Mouse (Mus musculus) WW6 (cell line): ENCODE results near the gene Rrp7a.

Experiments
- DNase-seq: peaks from one replicate; pipeline ENCODE4 v3.0.0-alpha.2; 2013; ENCODE audit warnings: low read depth, low spot score

Gene Rrp7a

DNA sequence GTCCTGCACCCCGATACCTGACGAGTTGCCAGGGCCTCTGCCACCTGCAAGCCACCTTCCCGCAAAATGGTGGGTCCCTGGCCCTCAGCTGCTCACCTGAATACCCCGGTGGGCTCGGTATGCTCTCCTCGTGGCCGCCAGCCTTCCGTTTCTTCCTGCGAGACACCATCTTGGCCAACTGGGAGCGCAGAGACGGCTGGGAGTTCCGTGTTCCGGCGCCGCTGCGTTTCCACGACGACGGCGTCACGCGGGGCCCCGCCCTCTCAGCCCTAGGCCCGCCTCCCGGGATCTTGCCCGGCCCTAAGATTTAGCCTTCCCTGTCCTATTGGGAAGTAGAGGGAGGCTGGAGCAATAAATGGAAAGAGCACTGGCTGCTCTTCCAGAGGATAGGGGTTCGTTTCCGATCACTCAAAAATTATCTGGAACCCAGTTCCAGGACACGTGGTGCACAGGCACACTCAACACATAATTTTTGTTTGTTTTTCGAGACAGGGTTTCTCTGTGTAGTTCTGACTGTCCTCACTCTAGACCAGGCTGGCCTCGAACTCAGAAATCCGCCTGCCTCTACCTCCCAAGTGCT, at the start of gene Rrp7a:
TSS of gene Rrp7a (minus strand) at position 236 of the 580 bp plus-strand sequence.
- peak; percentile 81 for DNase-seq

DNA sequence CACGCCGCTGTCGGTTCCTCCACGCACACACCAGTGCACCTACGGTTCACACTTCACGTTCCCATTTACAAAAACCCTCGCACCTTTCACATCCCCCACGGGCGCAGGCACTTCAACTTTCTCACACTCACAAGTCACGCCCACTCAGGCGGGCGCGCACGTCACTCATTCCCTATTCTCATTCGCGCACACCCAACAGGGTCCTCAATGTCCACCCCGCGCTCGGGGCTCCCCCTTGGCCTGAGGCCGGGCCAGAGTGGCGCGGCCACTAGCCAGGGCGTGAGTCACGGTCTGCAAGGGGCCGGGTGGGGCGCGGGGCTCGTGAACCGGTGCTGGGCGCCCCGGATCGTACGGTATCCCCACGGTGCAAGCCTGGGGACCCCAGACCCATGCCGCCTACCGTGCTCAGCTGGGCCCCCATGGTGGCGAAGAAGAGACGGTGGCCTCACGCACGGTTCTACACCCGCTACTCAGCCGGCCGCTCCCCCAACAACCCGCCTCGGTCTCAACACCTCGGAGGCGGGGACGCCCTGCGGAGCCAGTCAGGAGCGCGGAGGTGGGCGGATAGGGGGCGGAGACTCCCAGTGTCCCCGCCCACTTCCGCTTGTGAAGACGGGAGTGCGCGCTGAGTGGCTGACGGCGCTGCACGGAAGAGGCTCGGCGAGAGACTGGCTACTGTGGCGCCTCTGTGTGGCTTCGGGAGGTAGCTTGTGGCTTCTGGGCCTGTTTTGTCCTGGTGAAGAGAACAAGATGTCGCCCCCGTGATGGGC, 49.3 kb upstream of the Rrp7a start:
- peak; percentile 95 for DNase-seq

DNA sequence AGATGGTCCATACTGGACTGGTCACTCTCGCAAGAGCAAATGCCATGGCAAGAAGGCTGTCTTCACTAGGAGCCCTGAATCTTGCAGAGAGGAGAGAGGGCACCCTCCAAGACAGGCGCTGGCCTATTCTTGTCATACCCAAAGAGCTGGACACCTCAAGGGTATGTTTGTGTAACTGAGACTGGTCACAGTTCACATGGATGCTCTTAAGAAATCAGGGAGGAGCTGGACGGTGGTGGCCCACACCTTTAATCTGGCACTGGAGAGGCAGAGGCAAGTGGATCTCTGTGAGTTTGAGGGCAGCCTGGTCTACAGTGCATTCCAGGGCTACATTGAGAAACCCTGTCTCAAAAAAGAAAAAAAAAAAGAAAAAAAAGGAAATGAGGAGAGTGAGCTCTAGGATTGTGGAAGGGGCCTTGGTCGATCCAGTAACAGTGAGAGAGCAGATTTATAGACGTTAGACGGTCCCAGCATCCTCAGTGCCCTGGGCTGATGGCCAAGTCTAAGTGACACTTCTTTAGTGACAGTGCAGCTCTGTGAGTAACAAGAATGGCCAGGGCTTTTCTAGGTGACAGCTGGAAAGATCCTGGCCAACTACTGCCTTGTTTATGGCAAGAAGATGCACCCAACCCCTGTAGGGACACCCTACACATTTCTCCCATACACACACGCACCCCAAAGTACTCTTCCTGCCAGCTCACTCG, 48.5 kb upstream of the Rrp7a start:
- no peak for DNase-seq

GRCm38 (mm10) chr15:83169772-83170722, 47.4 kb upstream of the Rrp7a start:
- DNase-seq = no peak

DNA sequence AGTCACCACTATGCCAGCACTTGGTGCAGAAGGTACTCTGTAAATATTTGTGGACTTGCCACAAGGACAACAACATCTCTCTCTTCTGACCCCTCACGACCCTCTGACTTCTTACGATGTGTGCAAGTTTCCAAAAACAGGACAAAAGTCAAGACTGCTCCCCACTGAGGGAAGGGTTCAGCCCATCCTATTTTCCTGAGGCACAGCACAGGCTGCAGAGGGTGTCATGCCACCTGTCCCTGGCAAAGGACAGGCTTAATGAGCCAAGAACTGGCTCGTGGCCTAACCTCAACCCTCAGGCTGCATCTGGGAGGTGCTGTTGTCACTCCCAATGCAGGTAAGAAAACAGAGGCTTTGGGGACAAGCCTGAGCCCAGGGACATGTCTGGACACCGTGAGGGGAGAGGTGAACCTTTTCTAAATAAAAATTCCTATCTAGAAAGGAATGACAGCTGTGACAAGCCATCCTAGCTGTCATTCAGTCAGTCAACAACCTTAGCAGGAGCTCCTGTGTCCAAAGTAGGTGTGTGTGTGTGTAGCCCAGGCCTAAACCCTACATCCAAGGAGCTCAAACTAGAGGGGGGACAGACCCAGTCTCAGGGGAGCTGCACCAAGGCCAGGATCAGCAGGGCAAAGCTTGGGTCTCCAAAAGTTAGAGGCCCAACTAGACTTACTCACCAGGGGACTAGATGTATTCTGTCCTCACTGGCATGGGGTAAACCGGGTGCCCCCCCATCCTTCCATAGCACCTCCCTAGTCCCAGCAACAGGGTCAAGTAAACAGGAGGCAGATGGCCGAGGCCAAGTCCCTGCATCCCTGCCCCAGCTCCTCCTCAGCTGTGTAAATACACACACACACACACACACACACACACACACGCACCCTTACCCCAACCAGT, 46.5 kb upstream of the Rrp7a start:
- no peak for DNase-seq

DNA sequence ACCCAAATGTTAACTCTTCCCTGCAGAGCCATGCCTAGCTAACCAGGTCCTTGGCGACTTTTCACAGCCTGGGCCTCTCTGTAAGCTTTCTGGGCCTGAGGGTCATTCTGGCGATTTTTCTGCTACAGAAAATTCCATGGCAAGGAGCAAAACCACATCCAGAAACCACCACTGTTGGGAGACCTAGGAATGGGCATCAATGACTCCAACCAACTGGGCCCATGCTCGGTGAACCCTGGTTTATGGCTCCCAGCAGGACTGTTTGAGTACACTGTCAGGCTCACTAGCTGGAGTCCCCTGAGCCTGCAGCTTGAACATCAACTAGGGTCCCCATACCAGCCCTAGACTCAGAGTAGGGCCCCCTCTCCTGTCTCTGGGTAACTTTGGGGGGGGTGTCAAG, 45.7 kb upstream of the Rrp7a start:
- no peak for DNase-seq

DNA sequence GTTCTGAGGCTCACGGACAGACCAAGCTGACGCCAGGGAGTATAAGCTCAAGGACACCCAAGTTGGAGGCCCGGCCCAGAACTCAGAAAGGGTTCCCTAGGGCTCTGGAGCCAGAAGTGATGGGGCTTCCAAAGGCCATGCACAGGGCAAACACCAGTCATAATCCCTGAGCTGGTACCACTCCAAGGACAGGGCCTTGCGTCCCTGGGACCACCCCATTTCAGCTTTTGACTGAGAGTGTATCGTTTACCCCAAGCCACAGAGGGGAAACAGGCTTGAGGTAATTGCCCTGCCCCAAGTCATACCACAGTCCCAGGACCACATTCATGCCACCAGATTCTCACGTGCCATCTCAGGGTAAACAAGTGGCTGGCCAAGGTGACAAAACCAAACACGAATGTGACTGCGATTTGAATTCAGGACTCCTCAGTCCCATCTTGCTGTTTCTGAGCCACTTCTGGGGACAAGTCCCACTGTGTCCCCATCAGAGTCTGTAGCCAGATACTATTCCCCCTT, 45.0 kb upstream of the Rrp7a start:
- no peak for DNase-seq

GRCm38 (mm10) chr15:83167126-83167525, 44.5 kb upstream of the Rrp7a start:
- no peak for DNase-seq

DNA sequence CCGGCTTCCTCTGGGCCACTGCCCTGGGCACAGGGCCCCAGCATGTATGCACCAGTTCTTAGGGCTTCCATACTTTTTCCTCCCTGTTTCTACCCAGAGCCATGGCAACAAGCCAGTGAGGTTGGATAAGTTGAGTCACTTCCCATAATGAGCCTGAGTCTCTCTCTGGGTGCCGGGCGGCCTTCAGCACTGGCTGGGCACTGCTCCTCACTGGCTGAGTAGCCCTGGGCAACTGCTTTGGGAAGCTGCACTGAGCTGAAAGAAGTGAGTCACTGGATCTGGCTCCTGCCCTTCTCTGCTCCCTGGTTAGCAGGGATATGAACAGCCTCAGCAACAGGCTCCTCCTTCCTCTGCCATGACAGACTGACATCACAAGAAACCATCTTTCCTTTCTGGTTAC, 44.0 kb upstream of the Rrp7a start:
- DNase-seq = no peak

GRCm38 (mm10) chr15:83165526-83166315, 43.1 kb upstream of the Rrp7a start:
- DNase-seq = no peak

DNA sequence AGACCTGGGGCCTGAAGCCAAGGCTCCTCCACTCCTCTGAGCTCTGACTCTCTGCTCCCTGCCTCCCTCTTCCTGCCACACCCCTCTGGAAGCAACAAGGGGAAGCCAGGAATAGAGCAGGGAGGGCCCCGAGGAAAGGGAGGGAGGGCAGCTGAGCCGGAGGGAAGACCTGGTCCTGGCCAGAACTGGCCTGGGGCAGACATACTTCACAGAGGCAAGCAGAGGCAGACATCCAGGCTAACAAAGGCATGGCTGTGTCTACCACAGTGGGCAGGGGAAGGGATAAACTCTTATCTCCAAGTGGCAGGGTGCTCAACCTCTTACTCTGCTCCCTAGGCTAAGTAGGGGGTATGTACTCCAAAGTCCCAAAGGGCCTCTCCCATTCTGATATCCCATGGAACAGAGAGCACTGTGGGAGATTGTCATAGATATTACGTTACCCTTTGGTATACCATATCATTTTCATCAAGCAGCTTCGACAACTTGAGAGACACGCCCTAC, 42.4 kb upstream of the Rrp7a start:
- no peak for DNase-seq

DNA sequence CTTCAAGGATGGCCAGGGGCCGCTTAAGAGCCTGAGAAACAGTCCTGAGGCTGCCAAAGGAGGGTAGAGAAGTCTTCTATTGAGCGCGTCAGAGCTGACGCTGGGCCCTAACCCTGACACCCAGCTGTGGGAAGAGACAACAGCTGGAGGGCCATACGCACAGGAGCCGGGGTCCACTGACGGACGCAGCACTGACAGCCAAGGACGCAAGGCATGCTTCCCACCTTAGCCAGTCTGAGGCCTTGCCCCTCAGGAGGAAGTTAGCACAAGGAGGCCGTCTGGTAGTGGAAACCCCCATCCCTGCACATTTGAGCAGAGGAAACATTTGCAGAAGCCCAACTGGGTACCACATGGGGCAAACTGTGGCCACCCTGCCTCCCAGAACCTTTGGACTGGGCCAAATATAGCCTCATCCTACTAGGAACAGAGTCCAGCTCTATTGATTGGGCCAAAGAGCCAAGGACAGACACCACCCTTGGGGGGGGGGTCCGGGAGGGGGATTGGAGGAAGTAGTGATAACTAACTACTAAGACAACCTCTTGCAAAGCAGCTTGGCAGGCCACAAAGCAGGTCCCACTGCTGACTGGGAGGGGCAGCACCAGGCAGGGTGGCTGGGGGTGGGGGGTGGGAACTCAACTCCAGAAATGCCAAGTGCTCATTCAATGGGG, 40.4 kb upstream of the Rrp7a start:
- DNase-seq = no peak

DNA sequence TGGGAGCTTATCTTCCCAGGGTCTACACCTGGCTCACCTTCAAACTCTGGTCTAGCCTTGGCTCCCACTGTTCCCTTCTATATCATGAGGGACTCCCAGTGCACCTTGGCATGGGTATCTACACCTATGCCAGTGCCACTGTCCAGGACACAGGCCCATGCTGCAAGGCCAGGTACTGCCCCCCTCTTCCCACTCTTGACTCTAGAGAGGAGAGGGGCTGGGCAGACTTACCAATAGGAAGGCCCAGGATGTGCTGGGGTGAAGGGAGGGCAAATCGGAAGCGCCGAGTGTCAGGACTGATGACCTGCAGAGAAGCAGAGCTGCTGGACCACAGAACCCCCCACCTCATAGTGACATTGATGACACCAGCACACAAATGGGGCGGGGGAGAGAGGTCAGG, 39.4 kb upstream of the Rrp7a start:
- no peak for DNase-seq

DNA sequence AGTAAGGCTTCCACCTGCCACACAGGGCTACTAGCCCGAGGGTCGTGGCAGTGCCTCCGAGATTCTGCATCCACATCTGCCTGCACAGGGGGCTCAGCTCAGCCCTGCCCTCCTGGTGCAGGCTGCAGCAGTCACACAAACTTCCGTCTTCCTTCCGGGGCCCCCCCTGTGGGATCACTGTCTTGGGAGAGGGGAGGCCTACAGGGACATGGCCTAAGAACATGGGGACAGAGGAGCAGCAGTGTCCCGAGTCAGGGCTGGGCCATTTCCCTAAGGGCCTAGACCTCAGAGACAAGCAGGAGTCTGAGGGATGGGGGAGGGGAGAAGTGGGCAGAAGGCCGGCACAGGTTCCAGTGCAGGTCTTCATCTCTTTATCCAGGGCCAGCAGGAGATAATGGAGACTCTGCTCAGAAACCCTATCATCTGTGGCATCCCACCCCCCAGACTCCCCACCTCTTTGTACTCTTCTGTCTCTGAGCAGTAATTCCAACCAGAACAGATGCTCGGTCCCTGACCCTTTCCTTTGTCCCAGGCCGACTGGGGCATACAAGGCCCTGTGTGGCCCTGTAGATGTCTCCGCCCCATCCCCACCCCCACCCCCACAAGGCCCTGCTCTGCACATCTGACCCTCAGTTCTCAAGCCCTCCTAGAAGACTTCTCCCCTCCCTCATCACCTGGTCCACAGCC, 38.6 kb upstream of the Rrp7a start:
- DNase-seq = no peak

DNA sequence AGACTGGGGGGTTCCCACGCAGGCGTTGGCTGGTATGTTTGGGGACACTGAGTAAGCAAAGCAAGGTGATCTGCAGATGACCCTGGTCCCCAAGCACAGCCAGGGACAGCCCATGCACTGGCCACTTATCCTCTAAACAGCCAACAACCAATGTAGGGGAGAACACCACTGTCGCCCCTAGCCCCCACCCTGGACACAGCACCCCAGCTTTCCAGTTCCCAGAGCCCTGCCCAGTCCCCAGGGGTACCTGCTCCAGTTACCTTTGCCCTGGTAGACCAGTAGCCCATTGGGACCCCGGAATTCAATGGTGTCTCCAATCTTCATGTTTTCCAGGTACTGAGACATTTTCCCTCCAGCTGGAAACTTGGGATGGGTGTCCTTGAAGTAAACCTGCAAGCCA, 38.0 kb upstream of the Rrp7a start:
- DNase-seq = no peak

- no peak for DNase-seq
These were observed 37.2 kb upstream of the Rrp7a start for GRCm38 (mm10) chr15:83159823-83160222.

DNA sequence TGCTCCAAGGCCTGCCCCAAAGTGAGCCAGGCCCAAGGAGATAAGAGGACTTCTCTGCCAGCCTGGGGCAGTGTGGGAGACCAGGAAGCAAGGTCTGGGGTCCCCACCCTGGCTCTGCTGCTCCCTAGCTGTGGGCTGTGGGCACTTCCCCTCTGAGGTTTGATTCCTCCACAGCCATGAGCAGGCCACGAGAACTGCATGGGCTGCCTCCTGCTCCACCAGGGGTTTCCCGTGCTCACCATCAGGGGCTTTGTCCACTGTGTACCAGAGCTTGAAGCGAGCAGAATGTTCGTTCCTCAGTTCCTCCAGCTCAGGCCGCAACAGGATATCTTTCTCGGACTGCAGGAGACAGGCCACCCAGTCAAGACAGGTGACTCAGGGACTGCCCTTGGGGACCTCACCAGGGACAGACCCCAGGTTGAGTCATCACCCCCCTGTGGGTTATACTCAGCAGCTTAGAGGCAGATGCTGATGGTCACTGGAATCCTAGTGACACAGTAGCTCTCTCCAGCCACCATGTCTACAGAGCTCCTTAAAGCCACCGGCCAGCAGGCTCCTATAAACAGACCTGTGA, 36.1 kb upstream of the Rrp7a start:
- no peak for DNase-seq

DNA sequence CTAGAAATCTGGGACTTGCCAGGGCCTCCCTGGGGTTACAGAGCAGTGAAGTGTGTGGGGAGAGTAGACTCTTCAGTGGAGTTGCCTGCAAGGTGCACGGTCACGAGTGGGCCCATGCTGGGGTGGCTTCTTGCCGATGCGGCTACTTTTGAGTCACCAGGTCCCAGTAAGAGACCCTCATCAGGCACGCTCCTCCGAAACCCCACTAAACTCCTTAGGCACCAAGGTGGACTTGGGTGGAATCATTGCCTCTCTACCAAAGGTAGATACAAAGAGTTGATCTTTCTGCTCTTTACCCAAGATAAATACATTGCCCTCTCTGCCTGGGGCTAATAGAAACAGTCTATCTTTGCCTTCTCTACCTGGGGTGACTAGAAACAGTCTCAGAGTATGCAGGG, 35.1 kb upstream of the Rrp7a start:
- DNase-seq = no peak
